Mouse (Mus musculus) liver, embryonic 15.5 days (tissue): ENCODE measurements around the gene Egfl6. TPM values are rescaled to one million over a fixed set of nuclear protein-coding genes. Genes with fewer than 3 reads are reported as not detected.

ENCODE experiments used
- ATAC-seq: fragments of 200-750 bp; cut with Nextera tagmentation; 2 replicates; pipeline ENCODE4 v1.8.0; 2017; ENCODE audit warnings: moderate number of reproducible peaks, mild to moderate bottlenecking, moderate library complexity; ENCODE audit not compliant: insufficient read depth
- H3K27ac ChIP-seq: fragments of 300-500 bp; sonication (generic); replicated peaks from 2 replicates; pipeline ENCODE4 v1.5.1; 2015; ENCODE audit warnings: mild to moderate bottlenecking, inconsistent platforms
- H3K27me3 ChIP-seq: fragments of 300-500 bp; sonication (generic); 2 replicates; pipeline ENCODE4 v1.6.1; 2015; ENCODE audit warnings: mild to moderate bottlenecking, inconsistent platforms
- H3K36me3 ChIP-seq: fragments of 300-500 bp; sonication (generic); replicated peaks from 2 replicates; pipeline ENCODE4 v1.6.1; 2015; ENCODE audit warnings: moderate library complexity, mild to moderate bottlenecking, inconsistent platforms
- H3K4me1 ChIP-seq: fragments of 300-500 bp; sonication (generic); replicated peaks from 2 replicates; pipeline ENCODE4 v1.6.1; 2015; ENCODE audit warnings: inconsistent platforms
- H3K4me2 ChIP-seq: fragments of 300-500 bp; sonication (generic); 2 replicates; pipeline ENCODE4 v1.6.1; 2015; ENCODE audit warnings: moderate library complexity, mild to moderate bottlenecking, inconsistent platforms
- H3K4me3 ChIP-seq: fragments of 300-500 bp; sonication (generic); replicated peaks from 2 replicates; pipeline ENCODE4 v1.5.1; 2015; ENCODE audit warnings: mild to moderate bottlenecking, inconsistent platforms
- H3K9ac ChIP-seq: fragments of 300-500 bp; sonication (generic); 2 replicates; pipeline ENCODE4 v1.6.1; 2015; ENCODE audit warnings: moderate library complexity, mild to moderate bottlenecking, inconsistent platforms
- H3K9me3 ChIP-seq: fragments of 300-500 bp; sonication (generic); replicated peaks from 2 replicates; pipeline ENCODE4 v1.6.1; 2016; ENCODE audit warnings: inconsistent platforms
- WGBS: fragments of 180-500 bp; shearing (Covaris S2); methylation state at CpG from one replicate; pipeline ENCODE4 v1.1.7; 2015; ENCODE audit warnings: mixed read lengths; ENCODE audit not compliant: insufficient replicate concordance; 5-methylcytosine and 5-hydroxymethylcytosine counted together
- polyA plus RNA-seq: library from polyadenylated mRNA; unstranded; fragments of >200 nt; fragmentation: Nextera tagmentation; extraction: Ambion mirVana; gene quantifications from 2 replicates; pipeline ENCODE4 v1.2.1, GENCODE M21; 2015

Gene Egfl6
- polyA plus RNA-seq, 1 experiment from 2014 or later = 0.89 TPM

GRCm38 (mm10) chrX:166564900-166565299, 20.6 kb downstream of the Egfl6 start:
- H3K27me3 ChIP-seq = no peaks in the 10 kb centered on the region
- H3K4me3 ChIP-seq = no peak overlapping the region
- no peaks in the 10 kb centered on the region for H3K36me3 ChIP-seq
- no peak for ATAC-seq
- H3K9me3 ChIP-seq = no peaks in the 10 kb centered on the region
- H3K4me2 ChIP-seq = no peak overlapping the region
- no peak overlapping the region for H3K9ac ChIP-seq
- no peaks in the 10 kb centered on the region for H3K4me1 ChIP-seq
- 52% methylated on average over 5 of the region's 5 CpGs for WGBS
- no peak overlapping the region for H3K27ac ChIP-seq

GRCm38 (mm10) chrX:166559333-166559732, 26.2 kb downstream of the Egfl6 start:
- no peak overlapping the region for H3K4me3 ChIP-seq
- no peak overlapping the region for H3K9ac ChIP-seq
- H3K4me1 ChIP-seq = no peaks in the 10 kb centered on the region
- no peaks in the 10 kb centered on the region for H3K9me3 ChIP-seq
- H3K36me3 ChIP-seq = no peaks in the 10 kb centered on the region
- no peak overlapping the region for H3K27ac ChIP-seq
- H3K4me2 ChIP-seq = no peak overlapping the region
- ATAC-seq = no peak
- 49% methylated on average over 3 of the region's 3 CpGs for WGBS
- no peaks in the 10 kb centered on the region for H3K27me3 ChIP-seq

GRCm38 (mm10) chrX:166552355-166552754, 33.2 kb downstream of the Egfl6 start:
- H3K4me2 ChIP-seq = no peak overlapping the region
- H3K27me3 ChIP-seq = no peaks in the 10 kb centered on the region
- no peak overlapping the region for H3K4me3 ChIP-seq
- WGBS = 54% methylated on average over 7 of the region's 7 CpGs
- no peak for ATAC-seq
- no peaks in the 10 kb centered on the region for H3K9me3 ChIP-seq
- H3K27ac ChIP-seq = no peak overlapping the region
- no peaks in the 10 kb centered on the region for H3K4me1 ChIP-seq
- H3K36me3 ChIP-seq = no peaks in the 10 kb centered on the region
- H3K9ac ChIP-seq = no peak overlapping the region

GRCm38 (mm10) chrX:166546495-166546894, 39.0 kb downstream of the Egfl6 start:
- no peak overlapping the region for H3K4me3 ChIP-seq
- no peak overlapping the region for H3K9ac ChIP-seq
- ATAC-seq = no peak
- H3K27ac ChIP-seq = no peak overlapping the region
- H3K9me3 ChIP-seq = no peaks in the 10 kb centered on the region
- WGBS = 47% methylated on average over 2 of the region's 2 CpGs
- no peaks in the 10 kb centered on the region for H3K4me1 ChIP-seq
- no peaks in the 10 kb centered on the region for H3K27me3 ChIP-seq
- H3K36me3 ChIP-seq = no peaks in the 10 kb centered on the region
- no peak overlapping the region for H3K4me2 ChIP-seq

GRCm38 (mm10) chrX:166535138-166535537, 50.4 kb downstream of the Egfl6 start:
- WGBS = 42% methylated on average over 4 of the region's 4 CpGs
- Histone ChIP-seq H3K4me2 (no peak overlapping the region), H3K4me3 (no peak overlapping the region), H3K36me3 (no peaks in the 10 kb centered on the region), H3K27ac (no peak overlapping the region), H3K4me1 (no peaks in the 10 kb centered on the region), H3K9me3 (no peaks in the 10 kb centered on the region), H3K27me3 (no peaks in the 10 kb centered on the region), H3K9ac (no peak overlapping the region)
- no peak for ATAC-seq

GRCm38 (mm10) chrX:166533432-166533831, 52.1 kb downstream of the Egfl6 start:
- no peak for ATAC-seq
- 58% methylated on average over 4 of the region's 4 CpGs for WGBS

GRCm38 (mm10) chrX:166531671-166532070, 53.8 kb downstream of the Egfl6 start:
- no peaks in the 10 kb centered on the region for H3K9me3 ChIP-seq
- no peak overlapping the region for H3K4me2 ChIP-seq
- ATAC-seq = no peak
- no peaks in the 10 kb centered on the region for H3K4me1 ChIP-seq
- H3K9ac ChIP-seq = no peak overlapping the region
- H3K27me3 ChIP-seq = no peaks in the 10 kb centered on the region
- H3K4me3 ChIP-seq = no peak overlapping the region
- 44% methylated on average over 6 of the region's 6 CpGs for whole genome bisulfite sequencing
- no peaks in the 10 kb centered on the region for H3K36me3 ChIP-seq
- H3K27ac ChIP-seq = no peak overlapping the region

More at GRCm38 (mm10) chrX:166533432-166533831, 52.1 kb downstream of the Egfl6 start:
- Histone ChIP-seq H3K9me3 (no peaks in the 10 kb centered on the region), H3K27ac (no peak overlapping the region), H3K4me3 (no peak overlapping the region), H3K4me2 (no peak overlapping the region), H3K27me3 (no peaks in the 10 kb centered on the region), H3K9ac (no peak overlapping the region), H3K4me1 (no peaks in the 10 kb centered on the region), H3K36me3 (no peaks in the 10 kb centered on the region)

- Histone ChIP-seq H3K9me3 (no peaks in the 10 kb centered on the region), H3K4me1 (no peaks in the 10 kb centered on the region), H3K4me3 (no peak overlapping the region), H3K9ac (no peak overlapping the region), H3K4me2 (no peak overlapping the region), H3K36me3 (no peaks in the 10 kb centered on the region), H3K27ac (no peak overlapping the region), H3K27me3 (no peaks in the 10 kb centered on the region)
- WGBS = 70% methylated on average over 3 of the region's 3 CpGs
- no peak for ATAC-seq
These were observed 57.4 kb downstream of the Egfl6 start for GRCm38 (mm10) chrX:166528126-166528525.

- H3K4me3 ChIP-seq = no peak overlapping the region
- no peak overlapping the region for H3K4me2 ChIP-seq
- no peaks in the 10 kb centered on the region for H3K4me1 ChIP-seq
- H3K27me3 ChIP-seq = no peaks in the 10 kb centered on the region
- 62% methylated on average over 2 of the region's 2 CpGs for WGBS
- no peaks in the 10 kb centered on the region for H3K36me3 ChIP-seq
- H3K9ac ChIP-seq = no peak overlapping the region
- no peaks in the 10 kb centered on the region for H3K9me3 ChIP-seq
- H3K27ac ChIP-seq = no peak overlapping the region
- ATAC-seq = no peak
These were observed 59.7 kb downstream of the Egfl6 start for GRCm38 (mm10) chrX:166525637-166526315.

- WGBS = 65% methylated on average over 5 of the region's 5 CpGs
- Histone ChIP-seq H3K4me1 (no peaks in the 10 kb centered on the region), H3K27ac (no peak overlapping the region), H3K9ac (no peak overlapping the region), H3K4me3 (no peak overlapping the region), H3K27me3 (no peaks in the 10 kb centered on the region), H3K9me3 (no peaks in the 10 kb centered on the region), H3K4me2 (no peak overlapping the region), H3K36me3 (no peaks in the 10 kb centered on the region)
- ATAC-seq = no peak
These were observed 64.7 kb downstream of the Egfl6 start for GRCm38 (mm10) chrX:166520782-166521181.

- Histone ChIP-seq H3K27me3 (no peaks in the 10 kb centered on the region), H3K4me1 (peaks cover 10% of the 10 kb centered on the region), H3K27ac (no peak within 1 kb of the TSS), H3K9ac (no peak within 1 kb of the TSS), H3K4me3 (no peak within 1 kb of the TSS), H3K4me2 (no peak within 1 kb of the TSS), H3K9me3 (no peaks in the 10 kb centered on the region), H3K36me3 (no peaks in the 10 kb centered on the region)
- ATAC-seq = no peak
- 73% methylated on average over 16 of the region's 16 CpGs for WGBS
These were observed 67.2 kb downstream of the Egfl6 start, which contains the start of gene Tceanc for GRCm38 (mm10) chrX:166518345-166518744. Gene Tceanc, minus strand, starts transcription at chrX:166518567.

- no peaks in the 10 kb centered on the region for H3K36me3 ChIP-seq
- no peaks in the 10 kb centered on the region for H3K27me3 ChIP-seq
- H3K9me3 ChIP-seq = no peaks in the 10 kb centered on the region
- H3K27ac ChIP-seq = no peak overlapping the region
- peaks cover 26% of the 10 kb centered on the region for H3K4me1 ChIP-seq
- ATAC-seq = no peak
- no peak overlapping the region for H3K4me2 ChIP-seq
- no peak overlapping the region for H3K4me3 ChIP-seq
- H3K9ac ChIP-seq = no peak overlapping the region
- 64% methylated on average over 1 of the region's 1 CpGs for WGBS
These were observed 68.9 kb downstream of the Egfl6 start for GRCm38 (mm10) chrX:166516631-166517030.
